Mouse (Mus musculus) forebrain, embryonic 11.5 days (tissue): Measurements from ENCODE around the gene Gm42421. TPM values are rescaled to one million over a fixed set of nuclear protein-coding genes. Genes with fewer than 3 reads are reported as not detected.

Experiments
- ATAC-seq: fragments of 200-750 bp; cut with Nextera tagmentation; replicated peaks from 2 replicates; pipeline ENCODE4 v1.8.0; 2017; ENCODE audit warnings: moderate TSS enrichment; ENCODE audit not compliant: low FRiP score
- DNase-seq: peaks from one replicate; pipeline ENCODE4 v3.0.0-alpha.2; 2017; ENCODE audit warnings: low spot score
- H3K27ac ChIP-seq: fragments of 300-500 bp; sonication (generic); 2 replicates; pipeline ENCODE4 v1.5.1; 2014; ENCODE audit warnings: low read depth, low read length
- H3K27me3 ChIP-seq: fragments of 300-500 bp; sonication (generic); 2 replicates; pipeline ENCODE4 v1.6.1; 2014; ENCODE audit warnings: mild to moderate bottlenecking, low read length, mixed read lengths; ENCODE audit not compliant: control insufficient read depth, insufficient read depth
- H3K36me3 ChIP-seq: fragments of 300-500 bp; sonication (generic); 2 replicates; pipeline ENCODE4 v1.6.1; 2014; ENCODE audit warnings: mild to moderate bottlenecking, low read length, moderate library complexity, mixed read lengths; ENCODE audit not compliant: control insufficient read depth, insufficient read depth
- H3K4me1 ChIP-seq: fragments of 300-500 bp; sonication (generic); replicated peaks from 2 replicates; pipeline ENCODE4 v1.6.1; 2014; ENCODE audit warnings: low read length, mixed read lengths; ENCODE audit not compliant: control insufficient read depth, insufficient read depth
- H3K4me2 ChIP-seq: fragments of 300-500 bp; sonication (generic); 2 replicates; pipeline ENCODE4 v1.6.1; 2014; ENCODE audit warnings: low read depth, mild to moderate bottlenecking, low read length, moderate library complexity, mixed read lengths; ENCODE audit not compliant: severe bottlenecking
- H3K4me3 ChIP-seq: fragments of 300-500 bp; sonication (generic); 2 replicates; pipeline ENCODE4 v1.5.1; 2014; ENCODE audit warnings: low read depth, low read length
- H3K9ac ChIP-seq: fragments of 300-500 bp; sonication (generic); 2 replicates; pipeline ENCODE4 v1.6.1; 2014; ENCODE audit warnings: low read length
- H3K9me3 ChIP-seq: fragments of 300-500 bp; sonication (generic); 2 replicates; pipeline ENCODE4 v1.6.1; 2016; ENCODE audit warnings: low read length, mixed read lengths; ENCODE audit not compliant: control insufficient read depth
- WGBS: fragments of 180-500 bp; shearing (Covaris S2); extraction: QIAGEN DNeasy Blood & Tissue Kit; methylation state at CpG from one replicate; pipeline ENCODE4 v1.1.7; 2014; 5-methylcytosine and 5-hydroxymethylcytosine counted together
- polyA plus RNA-seq: library from polyadenylated mRNA; unstranded; fragments of >200 nt; fragmentation: Nextera tagmentation; extraction: Ambion mirVana; gene quantifications from 2 replicates; pipeline ENCODE4 v1.2.1, GENCODE M21; 2014

The Gm42421 gene
- 0.83 and 1.4 TPM in 2 replicates for polyA plus RNA-seq

- no peak within 1 kb of the TSS for H3K4me3 ChIP-seq
- ATAC-seq (no peak), DNase-seq (no peak)
- no peak within 1 kb of the TSS for H3K4me2 ChIP-seq
- H3K9me3 ChIP-seq, result no peaks in the 10 kb centered on the region
- no peaks in the 10 kb centered on the region for H3K4me1 ChIP-seq
- H3K27ac ChIP-seq, result no peak within 1 kb of the TSS
- H3K9ac ChIP-seq, result no peak within 1 kb of the TSS
- H3K27me3 ChIP-seq, result no peaks in the 10 kb centered on the region
- H3K36me3 ChIP-seq, result peaks cover 11% of the 10 kb centered on the region
- 94% methylated on average over 8 of the region's 8 CpGs for WGBS
Observed at GRCm38 (mm10) chr5:143927875-143928274, at the start of gene Gm42421. Gene Gm42421 (plus strand): TSS chr5:143928175.

DNA sequence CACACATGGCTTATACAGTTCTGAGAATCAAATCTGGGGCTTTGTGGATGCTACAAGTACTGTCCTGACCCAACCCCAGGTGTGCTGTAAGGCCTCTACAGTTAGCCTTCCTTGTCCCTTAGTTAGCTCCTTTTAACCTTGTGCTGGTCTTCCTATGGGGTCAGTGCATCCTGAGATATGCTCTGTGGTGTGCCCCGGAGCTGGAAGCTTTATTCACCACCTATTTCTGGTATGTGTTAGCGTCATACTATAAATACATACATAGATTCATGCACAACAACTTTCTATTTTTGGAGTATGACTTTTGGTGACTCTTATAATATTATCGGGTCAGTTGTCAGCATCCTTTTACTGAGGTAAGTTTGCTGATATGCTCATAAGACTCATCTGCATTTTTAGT is 42.7 kb upstream of the Gm42421 start:
- no peak for DNase-seq
- no peak for ATAC-seq
- H3K27me3 ChIP-seq, result no peaks in the 10 kb centered on the region
- H3K9me3 ChIP-seq, result no peaks in the 10 kb centered on the region; the same call in 1 of the 2 replicates
- H3K27ac ChIP-seq, result no peak overlapping the region
- WGBS, result 95% methylated on average over 3 of the region's 3 CpGs
- H3K36me3 ChIP-seq, result peaks cover 22% of the 10 kb centered on the region
- no peak overlapping the region for H3K9ac ChIP-seq
- no peak overlapping the region for H3K4me2 ChIP-seq
- H3K4me3 ChIP-seq, result no peak overlapping the region
- no peaks in the 10 kb centered on the region for H3K4me1 ChIP-seq

DNA sequence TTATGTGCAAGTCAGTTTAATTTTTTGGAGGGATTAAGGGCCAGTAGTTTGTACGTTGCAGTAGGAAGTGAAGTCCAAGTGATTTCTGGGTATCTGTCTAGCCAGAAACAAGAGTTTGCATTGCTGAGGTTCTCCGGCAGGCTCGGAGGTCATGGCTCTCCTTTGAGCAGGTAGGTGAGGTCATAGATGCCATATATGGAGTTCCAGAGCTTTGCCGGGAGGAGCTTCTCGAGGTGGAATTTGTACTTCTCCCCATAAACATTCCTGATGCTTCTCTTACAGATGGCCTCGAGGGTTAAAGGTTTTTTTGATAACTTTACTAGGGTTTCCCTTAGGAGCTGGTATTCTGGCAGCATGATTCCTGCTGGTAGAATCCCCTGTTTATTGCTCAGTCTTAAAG is 37.2 kb upstream of the Gm42421 start:
- Histone ChIP-seq H3K9ac (no peak overlapping the region), H3K36me3 (peaks cover 10% of the 10 kb centered on the region), H3K27ac (no peak overlapping the region), H3K4me2 (no peak overlapping the region), H3K27me3 (no peaks in the 10 kb centered on the region), H3K9me3 (no peaks in the 10 kb centered on the region), H3K4me3 (no peak overlapping the region), H3K4me1 (no peaks in the 10 kb centered on the region)
- DNase-seq (no peak), ATAC-seq (no peak)
- 95% methylated on average over 6 of the region's 6 CpGs for WGBS

DNA sequence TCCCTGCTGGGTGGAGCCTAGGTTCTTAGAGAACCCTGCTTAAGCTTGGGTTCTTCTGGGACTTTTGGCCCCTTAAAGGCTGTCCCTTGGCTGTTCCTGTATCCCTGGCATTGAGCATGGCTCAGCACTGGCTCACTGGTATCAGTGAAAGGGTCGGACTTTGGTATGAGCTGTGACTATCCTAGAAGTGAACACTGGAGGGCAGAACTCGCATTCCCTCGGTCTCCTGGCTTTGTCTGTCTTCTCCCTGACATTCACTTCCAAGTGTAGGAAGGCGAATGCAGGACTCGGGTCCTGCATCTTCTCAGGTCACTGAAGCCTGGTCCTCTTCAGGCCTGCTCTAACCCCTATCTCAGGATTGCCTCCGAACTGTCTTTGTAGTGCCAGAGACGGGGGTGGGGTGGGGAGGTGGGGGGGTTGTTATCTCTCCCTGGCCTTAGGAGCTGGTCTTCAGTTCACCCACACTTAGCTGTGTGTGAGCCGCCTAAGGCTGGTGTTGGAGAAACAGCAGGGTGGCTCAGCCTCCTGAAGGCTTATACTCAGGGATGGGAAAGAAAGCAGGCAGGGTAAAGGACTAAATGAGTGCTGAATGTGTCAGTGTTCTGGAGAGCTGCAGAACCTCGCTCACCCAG is 35.6 kb upstream of the Gm42421 start:
- ATAC-seq, result no peak
- no peaks in the 10 kb centered on the region for H3K9me3 ChIP-seq
- 81% methylated on average over 9 of the region's 9 CpGs for WGBS
- no peaks in the 10 kb centered on the region for H3K27me3 ChIP-seq
- H3K4me3 ChIP-seq, result no peak overlapping the region
- no peaks in the 10 kb centered on the region for H3K4me1 ChIP-seq
- H3K4me2 ChIP-seq, result no peak overlapping the region
- no peaks in the 10 kb centered on the region; the same call in 1 of the 2 replicates for H3K36me3 ChIP-seq
- DNase-seq, result no peak
- no peak overlapping the region for H3K9ac ChIP-seq
- no peak overlapping the region for H3K27ac ChIP-seq

DNA sequence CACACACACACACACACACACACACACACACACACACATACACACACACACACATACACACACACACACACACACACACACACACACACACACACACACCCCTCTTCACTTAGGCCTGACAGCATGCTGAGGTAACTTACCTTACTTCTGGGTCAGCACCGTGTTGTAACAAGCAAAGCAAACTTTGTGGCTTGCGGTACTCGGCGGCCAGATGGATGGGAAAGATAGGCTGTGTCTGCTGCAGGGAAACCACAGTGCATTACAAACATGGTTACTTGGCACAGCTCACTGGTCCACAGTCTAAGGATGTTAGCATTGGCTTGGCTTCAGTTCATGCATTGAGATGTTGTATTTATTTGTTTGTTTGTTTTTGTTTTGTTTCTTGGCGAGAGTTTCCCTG is 34.6 kb upstream of the Gm42421 start:
- Histone ChIP-seq H3K36me3 (no peaks in the 10 kb centered on the region; the same call in 1 of the 2 replicates), H3K4me2 (no peak overlapping the region), H3K27ac (no peak overlapping the region), H3K9ac (no peak overlapping the region), H3K27me3 (no peaks in the 10 kb centered on the region), H3K9me3 (no peaks in the 10 kb centered on the region), H3K4me3 (no peak overlapping the region), H3K4me1 (no peaks in the 10 kb centered on the region)
- ATAC-seq (no peak), DNase-seq (no peak)
- WGBS, result 85% methylated on average over 5 of the region's 5 CpGs

DNA sequence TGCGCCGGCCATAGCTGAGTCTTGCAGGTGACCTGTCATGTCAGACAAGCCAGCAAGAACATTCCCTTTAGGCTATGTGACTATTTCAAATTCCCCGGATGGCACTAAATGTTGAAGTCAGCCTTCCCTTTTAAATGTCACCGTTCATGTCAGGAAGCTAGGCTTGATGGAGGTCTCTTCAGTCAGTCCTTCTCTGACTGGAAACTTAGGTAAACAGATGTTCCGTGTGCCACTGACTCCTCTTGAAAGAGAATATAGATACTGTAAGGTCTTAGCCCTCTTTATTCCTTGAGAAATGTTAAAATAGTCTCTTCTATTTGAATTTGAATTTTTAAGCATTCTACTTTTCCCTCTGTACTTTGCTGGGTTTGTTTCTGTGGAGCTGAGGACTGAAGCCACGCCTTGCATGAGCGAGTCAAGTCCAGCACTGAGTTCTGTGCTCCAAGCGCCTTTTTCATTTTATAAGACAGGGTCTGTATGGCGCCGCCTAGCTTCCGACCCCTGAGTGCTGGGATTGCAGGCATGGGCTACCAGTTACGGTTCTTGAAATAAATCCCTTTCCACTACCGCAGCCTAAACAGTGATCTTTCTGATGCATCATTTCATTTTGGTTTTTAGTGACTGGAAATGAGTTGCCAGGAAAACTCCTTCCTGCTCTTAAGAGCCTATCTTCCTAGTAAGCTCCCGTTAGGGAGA is 30.2 kb upstream of the Gm42421 start, which contains the start of gene Ankrd61:
TSS of gene Ankrd61 (minus strand) at position 51 of the 696 bp plus-strand sequence.
- WGBS, result 88% methylated on average over 14 of the region's 14 CpGs
- H3K36me3 ChIP-seq, result peaks cover 9% of the 10 kb centered on the region; the same call in 1 of the 2 replicates
- no peak within 1 kb of the TSS for H3K4me2 ChIP-seq
- no peaks in the 10 kb centered on the region for H3K27me3 ChIP-seq
- H3K4me1 ChIP-seq, result no peaks in the 10 kb centered on the region
- no peak within 1 kb of the TSS for H3K27ac ChIP-seq
- no peak for DNase-seq
- H3K9me3 ChIP-seq, result no peaks in the 10 kb centered on the region
- H3K9ac ChIP-seq, result no peak within 1 kb of the TSS
- ATAC-seq, result no peak
- no peak within 1 kb of the TSS for H3K4me3 ChIP-seq

- Histone ChIP-seq H3K9ac (no peak overlapping the region), H3K4me1 (no peaks in the 10 kb centered on the region), H3K9me3 (no peaks in the 10 kb centered on the region), H3K4me2 (no peak overlapping the region), H3K27me3 (no peaks in the 10 kb centered on the region), H3K4me3 (no peak overlapping the region), H3K27ac (no peak overlapping the region), H3K36me3 (peaks cover 9% of the 10 kb centered on the region; the same call in 1 of the 2 replicates)
- WGBS, result 88% methylated on average over 3 of the region's 3 CpGs
- DNase-seq, result no peak
- no peak for ATAC-seq
Observed at GRCm38 (mm10) chr5:143902111-143902510, 25.9 kb upstream of the Gm42421 start.

DNA sequence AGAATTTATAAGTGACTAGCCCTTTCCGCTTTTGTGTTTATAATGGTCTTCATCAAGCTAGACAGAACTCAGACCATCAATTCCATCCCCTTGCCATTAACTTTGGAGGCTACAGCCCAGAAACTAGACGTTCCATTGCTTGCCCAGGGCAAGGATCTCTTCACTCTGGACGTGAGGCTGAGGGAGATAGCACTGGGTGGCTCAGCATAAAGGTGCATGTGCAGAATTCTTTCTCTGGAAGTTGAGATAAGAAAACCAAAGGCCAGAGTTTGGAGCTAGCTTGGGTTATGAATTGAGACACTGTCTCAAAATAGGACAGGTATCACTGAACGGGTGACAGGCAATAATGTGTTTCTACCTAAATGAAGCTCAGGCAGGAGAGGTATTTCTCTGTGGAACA is 24.2 kb upstream of the Gm42421 start:
- Histone ChIP-seq H3K9me3 (no peaks in the 10 kb centered on the region), H3K36me3 (peaks cover 9% of the 10 kb centered on the region; the same call in 1 of the 2 replicates), H3K27ac (no peak overlapping the region), H3K9ac (no peak overlapping the region), H3K4me3 (no peak overlapping the region), H3K4me2 (no peak overlapping the region), H3K4me1 (peaks cover 4% of the 10 kb centered on the region; the same call in 1 of the 2 replicates), H3K27me3 (no peaks in the 10 kb centered on the region)
- ATAC-seq (no peak), DNase-seq (no peak)
- whole genome bisulfite sequencing, result 86% methylated on average over 4 of the region's 4 CpGs
